Mouse (Mus musculus) embryo, embryonic 11.5 days (tissue): ENCODE measurements at regions not wholly inside any gene's neighbourhood (a gene's known extent, or its start where the extent isn't known, plus 50 kb on each side); places are given as distances from the start of the nearest gene placed in this dataset.

Source experiments
- DNase-seq: peaks from one replicate; pipeline ENCODE4 v3.0.0-alpha.2; 2012; ENCODE audit warnings: low read depth, low spot score

DNA sequence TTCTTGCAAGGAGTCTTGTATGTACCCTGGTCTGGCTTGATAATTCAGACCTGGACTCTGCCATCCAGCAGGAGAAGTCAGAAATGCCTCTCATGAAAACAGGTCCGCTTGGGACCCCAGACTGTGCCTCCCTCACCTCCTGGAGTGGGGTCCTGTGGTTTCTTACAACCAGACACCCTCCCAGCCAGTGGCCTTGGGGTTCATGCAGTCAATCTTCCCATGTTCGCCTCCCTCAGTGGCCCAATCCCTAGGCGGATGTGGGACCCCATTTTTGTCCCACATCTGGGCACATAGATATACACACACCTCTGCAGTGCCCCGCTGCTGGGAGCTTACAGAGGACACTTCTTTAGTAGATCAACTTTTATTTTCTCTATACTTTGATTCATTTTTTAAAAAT is 217.7 kb downstream of the Lrfn2 start:
- DNase-seq: no peak

GRCm38 (mm10) chr17:49150971-49151422 is 218.8 kb downstream of the Lrfn2 start:
- DNase-seq: no peak

- DNase-seq: no peak
Measured at GRCm38 (mm10) chr17:49153994-49154393, 221.8 kb downstream of the Lrfn2 start.

DNA sequence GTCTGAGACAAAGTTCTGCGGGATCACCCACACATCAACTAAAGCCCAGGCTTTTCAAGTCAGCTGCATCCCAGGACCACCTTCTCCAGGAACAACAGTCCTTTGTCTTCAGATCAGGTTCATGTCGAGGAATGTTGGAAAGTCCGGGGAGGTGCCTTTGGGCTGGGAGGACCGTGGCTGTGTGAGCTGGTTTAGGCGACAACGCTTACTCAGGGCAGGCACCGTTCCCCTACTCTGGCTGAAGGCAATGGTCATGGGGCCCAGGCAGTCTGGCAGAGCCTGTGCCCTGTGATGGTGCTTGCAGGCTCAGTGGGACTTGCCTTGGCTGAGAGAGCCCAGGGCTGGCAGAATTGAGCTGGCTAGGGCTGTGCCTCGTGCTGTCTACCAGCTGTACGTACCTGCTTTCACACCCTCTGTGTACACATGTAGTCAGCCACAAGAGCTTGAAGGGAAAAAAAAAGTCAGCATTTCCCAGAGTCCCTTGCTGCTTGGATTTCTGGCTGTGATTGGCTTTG is 222.9 kb downstream of the Lrfn2 start:
- DNase-seq: no peak

GRCm38 (mm10) chr17:49157586-49157985 is 225.4 kb downstream of the Lrfn2 start:
- DNase-seq: no peak

DNA sequence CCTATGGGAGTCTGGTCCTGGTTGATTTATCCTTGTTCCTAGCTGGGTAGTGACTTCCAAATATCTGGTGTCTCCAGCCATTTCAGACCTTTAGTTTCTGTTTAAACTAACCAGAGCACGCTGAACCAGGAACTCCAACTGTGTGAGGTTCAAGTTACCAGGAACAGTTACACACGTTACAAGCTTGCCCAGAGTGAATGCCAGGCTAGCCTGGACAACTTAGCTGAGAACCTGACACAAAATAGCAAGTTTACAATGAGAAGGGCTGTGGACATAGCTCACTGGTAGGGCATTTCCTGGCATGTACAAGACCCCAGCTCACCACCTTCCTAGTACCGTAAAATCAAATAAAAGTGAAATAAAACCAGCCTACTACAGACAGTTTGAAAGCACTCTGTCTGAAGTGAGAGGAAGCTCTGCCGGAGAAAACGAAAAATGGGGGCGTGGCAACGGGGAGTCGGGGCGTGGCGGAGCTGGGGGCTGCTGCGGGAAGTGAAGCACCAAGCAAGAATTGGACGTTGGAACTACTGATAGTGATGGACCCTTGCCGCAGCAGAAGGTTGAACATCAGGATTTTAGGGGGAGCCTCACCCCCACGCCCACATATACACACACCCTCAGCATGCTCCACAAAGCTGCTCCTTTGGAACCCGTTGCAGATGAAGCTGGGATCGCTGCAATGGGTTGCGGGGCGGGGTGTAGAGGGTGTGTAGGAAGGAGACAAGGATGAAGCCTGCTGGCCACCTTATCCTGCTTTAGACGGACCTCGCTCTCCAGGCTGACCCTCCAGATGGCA is 239.3 kb downstream of the Lrfn2 start:
- no peak for DNase-seq

- DNase-seq: no peak
Measured at GRCm38 (mm10) chr17:49172052-49172799, 240.0 kb downstream of the Lrfn2 start.

GRCm38 (mm10) chr17:49172800-49173150 is 240.6 kb downstream of the Lrfn2 start:
- no peak for DNase-seq

DNA sequence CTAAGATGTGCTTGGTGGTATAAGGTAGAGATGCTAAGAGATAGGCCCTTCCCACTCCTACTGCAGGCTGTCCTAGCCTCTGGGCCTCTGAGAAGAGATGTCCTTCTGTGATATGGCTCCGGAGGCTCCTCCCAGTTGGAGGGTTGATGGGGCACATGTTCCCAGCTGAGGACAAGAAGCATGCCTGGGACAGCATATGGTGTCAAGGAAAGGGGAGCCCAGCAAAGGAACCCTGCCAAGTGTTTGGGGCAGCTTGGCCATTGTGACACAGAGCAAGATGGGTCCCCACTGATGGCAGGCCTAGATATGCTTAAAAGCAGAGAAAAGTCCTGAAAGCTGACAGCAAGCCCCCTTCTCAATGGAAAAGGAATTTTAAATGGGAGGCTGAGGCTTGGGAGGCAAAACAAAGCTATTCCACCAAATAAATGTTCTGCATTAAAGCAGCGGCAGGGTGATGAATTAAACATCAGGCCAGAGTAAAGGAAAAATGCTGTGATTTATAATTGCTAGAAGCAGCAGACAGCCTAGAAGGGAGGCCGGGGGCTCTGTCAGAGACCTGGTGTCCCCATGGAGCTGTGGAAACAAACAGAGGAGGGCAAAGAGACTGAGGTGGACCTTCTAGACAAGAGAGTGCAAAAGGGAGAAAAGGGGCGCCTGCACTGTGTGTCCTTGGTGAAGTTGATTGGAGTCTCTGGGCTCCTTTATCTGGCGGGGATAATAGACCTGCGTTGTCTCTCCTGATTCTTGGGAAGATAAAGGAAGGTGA is 246.0 kb downstream of the Lrfn2 start:
- no peak for DNase-seq

GRCm38 (mm10) chr17:49182485-49182884 is 245.7 kb upstream of the Mocs1 start:
- no peak for DNase-seq

- no peak for DNase-seq
Measured at GRCm38 (mm10) chr17:49183917-49184316, 244.2 kb upstream of the Mocs1 start.

GRCm38 (mm10) chr17:49185052-49185612 is 243.0 kb upstream of the Mocs1 start:
- no peak for DNase-seq

- no peak for DNase-seq
Measured at GRCm38 (mm10) chr17:49189765-49190164, 238.4 kb upstream of the Mocs1 start.

GRCm38 (mm10) chr17:49190337-49190736 is 237.8 kb upstream of the Mocs1 start:
- DNase-seq: no peak

- no peak for DNase-seq
Measured at GRCm38 (mm10) chr17:49196046-49196684, 232.0 kb upstream of the Mocs1 start.

DNA sequence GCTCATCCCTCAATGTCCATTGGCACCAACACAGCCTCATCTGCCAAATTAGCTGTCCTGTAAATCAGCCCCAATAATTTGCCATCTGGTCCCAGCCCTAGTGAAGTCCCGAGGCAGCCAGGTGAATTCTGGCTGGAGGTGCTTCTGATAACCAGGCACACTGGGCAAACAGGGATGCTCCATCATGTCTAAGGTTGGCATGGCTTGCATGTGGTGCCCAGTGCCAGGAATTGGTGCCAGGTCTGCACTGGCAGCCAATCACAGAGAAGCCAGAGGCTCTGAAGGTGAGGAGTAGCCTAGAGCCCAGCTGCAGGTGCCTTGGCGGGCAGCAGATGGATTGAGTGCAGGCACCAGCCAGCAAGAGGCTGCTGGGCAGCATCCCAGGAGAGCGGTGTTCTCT is 226.7 kb upstream of the Mocs1 start:
- no peak for DNase-seq

DNA sequence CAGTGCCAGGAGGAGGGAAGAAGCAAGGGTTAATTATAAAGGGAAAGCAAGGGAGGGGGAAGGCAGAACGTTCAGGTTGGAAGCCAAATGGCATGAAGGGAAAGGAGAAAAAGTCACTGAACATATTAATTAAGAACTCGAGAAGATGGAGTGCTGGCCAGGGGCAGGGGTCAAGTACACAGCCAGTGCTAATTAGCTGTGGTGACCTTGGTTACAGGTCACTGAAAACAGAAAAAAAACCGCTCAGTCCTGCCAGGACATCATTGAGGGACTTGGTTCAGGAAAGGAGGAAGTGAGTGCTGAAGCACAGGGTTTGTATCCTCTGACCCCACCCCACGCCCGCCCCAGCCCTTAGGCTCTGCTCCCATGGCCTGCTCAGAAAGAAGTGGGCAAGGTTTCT is 223.1 kb upstream of the Mocs1 start:
- no peak for DNase-seq

GRCm38 (mm10) chr17:49205564-49205963 is 222.6 kb upstream of the Mocs1 start:
- DNase-seq: no peak

- no peak for DNase-seq
Measured at GRCm38 (mm10) chr17:49206708-49207107, 221.5 kb upstream of the Mocs1 start.

- no peak for DNase-seq
Measured at GRCm38 (mm10) chr17:49208315-49208820, 219.8 kb upstream of the Mocs1 start.

- DNase-seq: no peak
Measured at GRCm38 (mm10) chr17:49212918-49213317, 215.2 kb upstream of the Mocs1 start.
